Mouse (Mus musculus) thymus, adult 2 months (tissue): ENCODE measurements around the gene H2-T22.

Experiments used
- CTCF ChIP-seq: fragments of 200-500 bp; IDR thresholded peaks from 2 replicates; pipeline ENCODE4 v1.5.1; 2012; ENCODE audit warnings: mild to moderate bottlenecking, control low read depth, low read length, moderate library complexity, borderline replicate concordance; ENCODE audit not compliant: control insufficient read depth, poor library complexity, insufficient read depth; ENCODE audit errors: extremely low read depth
- POLR2A ChIP-seq: fragments of 200-500 bp; IDR thresholded peaks from 2 replicates; pipeline ENCODE4 v1.6.1; 2012; ENCODE audit warnings: mild to moderate bottlenecking, low read length, control low read depth, moderate library complexity; ENCODE audit not compliant: control insufficient read depth, poor library complexity, insufficient read depth; ENCODE audit errors: extremely low read depth

DNA sequence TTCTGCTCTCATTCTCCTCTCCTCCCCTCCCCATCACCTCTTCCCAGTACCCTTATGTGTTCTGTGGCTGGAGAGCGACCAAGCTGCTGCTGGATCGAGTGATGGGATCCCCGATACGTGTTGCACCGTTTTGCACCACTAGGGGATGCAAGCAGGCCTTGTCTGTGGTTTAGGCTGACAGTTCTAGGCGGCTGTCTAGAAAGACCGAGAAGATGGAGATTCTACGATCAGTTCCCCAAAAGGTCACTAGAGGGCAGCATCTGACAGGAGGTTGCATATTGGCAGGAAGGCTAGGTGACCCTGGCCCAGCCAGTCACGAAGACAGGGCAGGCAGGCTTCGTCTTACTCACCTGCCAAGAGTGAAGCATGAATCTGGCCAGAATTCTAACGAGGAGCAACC lies 45.6 kb downstream of the H2-T22 start:
- TF ChIP-seq CTCF (peak; percentile 79; the same call in 1 of the 2 replicates), POLR2A (no peak)
